Mouse (Mus musculus) G1E (cell line): ENCODE measurements at regions not wholly inside any gene's neighbourhood (a gene's known extent, or its start where the extent isn't known, plus 50 kb on each side); places are given as distances from the start of the nearest gene placed in this dataset.

Experiments
- ATAC-seq: 2 replicates; pipeline ENCODE4 v1.8.0; 2016; ENCODE audit warnings: mild to moderate bottlenecking; ENCODE audit not compliant: insufficient number of reproducible peaks, poor library complexity, low FRiP score, severe bottlenecking; ENCODE audit errors: extremely low read depth
- DNase-seq: peaks from one replicate; pipeline ENCODE4 v3.0.0; 2012; ENCODE audit warnings: low spot score
- H3K27me3 ChIP-seq: 2 replicates; pipeline ENCODE4 v1.6.1; 2012; ENCODE audit warnings: mild to moderate bottlenecking, low read length, inconsistent platforms; ENCODE audit not compliant: insufficient read depth
- H3K36me3 ChIP-seq: replicated peaks from 2 replicates; pipeline ENCODE3; 2012; ENCODE audit warnings: mild to moderate bottlenecking, inconsistent platforms
- H3K4me1 ChIP-seq: 2 replicates; pipeline ENCODE4 v1.6.1; 2012; ENCODE audit warnings: low read depth, low read length, inconsistent platforms, mixed read lengths; ENCODE audit not compliant: insufficient read depth
- H3K4me3 ChIP-seq: 2 replicates; pipeline ENCODE4 v1.5.1; 2012; ENCODE audit warnings: low read depth, mild to moderate bottlenecking, inconsistent platforms, low read length, moderate library complexity, mixed read lengths
- H3K9me3 ChIP-seq: replicated peaks from 2 replicates; pipeline ENCODE4 v1.6.1; 2012; ENCODE audit warnings: inconsistent platforms
- CTCF ChIP-seq: IDR thresholded peaks from 2 replicates; pipeline ENCODE4 v1.5.1; 2012; ENCODE audit warnings: low read depth, low read length, inconsistent platforms, mixed read lengths
- GATA1 ChIP-seq: IDR thresholded peaks from 2 replicates; pipeline ENCODE4 v1.6.1; 2012; ENCODE audit warnings: borderline replicate concordance, low read length, inconsistent platforms, mixed read lengths
- GATA2 ChIP-seq: IDR thresholded peaks from 2 replicates; pipeline ENCODE4 v1.6.1; 2012; ENCODE audit warnings: low read depth, low read length, inconsistent platforms, borderline replicate concordance
- POLR2AphosphoS5 ChIP-seq: IDR thresholded peaks from 2 replicates; pipeline ENCODE4 v1.6.1; 2012; ENCODE audit warnings: low read depth, low read length, inconsistent platforms; ENCODE audit not compliant: insufficient replicate concordance
- TAL1 ChIP-seq: conservative IDR thresholded peaks from 2 replicates; pipeline ENCODE4 v1.6.1; 2012; ENCODE audit warnings: low read depth, low read length, inconsistent platforms, mixed read lengths

DNA sequence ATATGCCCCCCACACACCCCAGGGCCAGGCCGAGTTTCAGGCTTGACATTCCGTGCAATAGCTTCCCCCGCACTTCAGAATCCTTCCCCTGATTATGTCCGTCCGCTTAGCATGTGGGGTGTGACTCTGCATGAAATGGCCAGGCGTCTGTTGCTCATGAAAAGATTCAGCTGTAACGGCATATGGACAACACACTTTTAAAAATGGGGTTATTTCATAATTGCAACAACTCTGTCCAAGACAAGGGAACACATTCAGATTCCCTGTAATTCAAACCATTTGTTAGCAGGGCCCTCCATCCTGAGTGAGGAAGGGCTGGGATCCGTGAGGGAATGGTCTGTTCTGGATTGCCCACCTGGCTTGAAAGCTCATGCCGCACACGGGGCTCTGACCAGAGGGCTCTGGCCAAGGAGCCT, 68.2 kb upstream of the Creb5 start:
- Histone ChIP-seq H3K27me3 (no peaks in the 10 kb centered on the region), H3K4me3 (no peak overlapping the region), H3K36me3 (no peaks in the 10 kb centered on the region), H3K4me1 (no peaks in the 10 kb centered on the region), H3K9me3 (peaks cover 45% of the 10 kb centered on the region)
- no peak for DNase-seq
- TF ChIP-seq GATA2, result no peak
- no peak for TF ChIP-seq CTCF
- no peak for TF ChIP-seq GATA1
- TF ChIP-seq POLR2AphosphoS5, result no peak
- no peak for TF ChIP-seq TAL1
- no peak for ATAC-seq

DNA sequence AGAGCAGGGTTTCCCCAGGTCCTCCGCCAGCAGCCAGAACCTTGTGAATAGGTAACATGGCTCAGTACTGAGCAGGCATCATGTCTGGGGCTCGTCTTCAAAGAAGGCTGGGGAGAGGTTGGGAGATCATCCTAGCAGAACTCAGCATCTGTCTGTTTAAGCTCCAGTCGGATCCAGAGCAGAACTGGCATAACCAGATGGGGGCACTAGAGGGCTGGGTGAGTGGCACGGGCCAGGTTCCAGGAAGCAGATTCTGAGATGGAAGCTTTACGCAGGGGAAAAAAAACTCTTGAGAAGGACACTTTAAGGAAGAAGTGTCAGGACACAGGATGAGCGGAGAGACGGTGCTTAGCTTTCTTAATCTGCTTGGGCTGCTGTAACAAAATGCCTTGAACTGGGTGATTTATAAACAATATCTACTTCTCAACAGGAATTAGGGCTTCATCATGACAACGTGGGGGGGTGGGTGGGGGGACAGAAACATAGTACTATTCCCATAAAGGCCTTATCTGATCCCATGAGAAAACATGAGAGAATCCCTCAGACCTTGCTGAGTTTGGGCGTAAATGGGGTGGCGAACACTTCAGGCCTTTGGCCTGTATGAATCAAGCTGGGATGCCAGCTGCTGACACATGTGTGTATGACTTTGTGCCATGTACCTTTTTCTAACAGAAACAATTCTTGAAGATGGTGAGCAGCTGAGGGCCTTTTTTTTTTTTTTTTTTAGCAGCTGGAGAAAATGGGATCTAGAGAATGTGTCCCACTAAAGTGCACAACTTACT, 69.6 kb upstream of the Creb5 start:
- peaks cover 46% of the 10 kb centered on the region for H3K9me3 ChIP-seq
- no peak overlapping the region for H3K4me3 ChIP-seq
- H3K27me3 ChIP-seq, result no peaks in the 10 kb centered on the region
- H3K36me3 ChIP-seq, result no peaks in the 10 kb centered on the region
- TF ChIP-seq GATA1 (no peak), GATA2 (no peak), POLR2AphosphoS5 (no peak), CTCF (no peak), TAL1 (no peak)
- no peak for DNase-seq
- ATAC-seq, result no peak
- H3K4me1 ChIP-seq, result no peaks in the 10 kb centered on the region

DNA sequence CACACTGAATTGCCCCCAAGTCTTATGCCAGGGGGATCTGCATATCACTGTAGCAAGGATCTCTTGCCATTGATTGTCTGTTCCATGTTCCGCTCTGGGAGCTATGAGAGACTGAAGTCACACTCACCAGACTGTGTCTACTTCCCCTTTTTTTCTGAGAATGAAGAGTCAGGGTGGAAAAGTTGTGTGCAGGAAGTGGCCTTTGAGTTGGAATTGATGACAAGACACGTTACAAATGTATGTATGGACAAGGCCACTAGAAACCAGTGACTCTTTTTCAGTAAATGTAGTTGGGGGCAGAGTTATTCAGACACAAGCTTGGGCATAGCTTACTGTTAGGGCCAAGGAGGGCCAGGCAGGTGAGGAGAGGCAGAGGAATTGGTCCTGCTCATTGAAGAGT, 70.4 kb upstream of the Creb5 start:
- H3K4me1 ChIP-seq, result no peaks in the 10 kb centered on the region
- ATAC-seq (no peak), DNase-seq (no peak)
- peaks cover 47% of the 10 kb centered on the region for H3K9me3 ChIP-seq
- H3K36me3 ChIP-seq, result no peaks in the 10 kb centered on the region
- TF ChIP-seq POLR2AphosphoS5 (no peak), GATA2 (no peak), TAL1 (no peak), CTCF (no peak), GATA1 (no peak)
- no peak overlapping the region for H3K4me3 ChIP-seq
- H3K27me3 ChIP-seq, result no peaks in the 10 kb centered on the region

DNA sequence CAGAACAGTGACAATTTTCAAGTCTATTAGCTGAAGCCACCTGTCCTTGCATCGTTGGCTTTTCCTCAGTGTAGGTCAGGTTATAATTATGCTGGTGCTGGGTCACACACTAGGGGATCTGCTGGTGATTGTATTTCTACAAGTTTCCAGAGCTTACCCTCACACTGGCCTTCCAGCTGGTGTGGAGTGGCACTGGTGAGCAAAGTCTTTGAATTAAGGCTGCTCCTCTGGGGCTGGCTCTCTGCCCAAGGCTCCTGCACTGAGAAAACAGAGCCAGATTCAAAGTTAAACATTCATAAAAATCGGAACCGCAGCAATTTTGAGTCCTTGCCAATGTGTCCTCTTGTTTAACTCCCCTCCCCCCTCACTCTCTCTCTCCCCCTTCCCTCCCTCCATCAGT, 75.7 kb upstream of the Creb5 start:
- Histone ChIP-seq H3K4me1 (no peaks in the 10 kb centered on the region), H3K9me3 (peaks cover 38% of the 10 kb centered on the region), H3K36me3 (no peaks in the 10 kb centered on the region), H3K27me3 (no peaks in the 10 kb centered on the region), H3K4me3 (no peak overlapping the region)
- ATAC-seq (no peak), DNase-seq (no peak)
- no peak for TF ChIP-seq POLR2AphosphoS5
- no peak for TF ChIP-seq TAL1
- TF ChIP-seq GATA1, result no peak
- TF ChIP-seq CTCF, result no peak
- TF ChIP-seq GATA2, result no peak

DNA sequence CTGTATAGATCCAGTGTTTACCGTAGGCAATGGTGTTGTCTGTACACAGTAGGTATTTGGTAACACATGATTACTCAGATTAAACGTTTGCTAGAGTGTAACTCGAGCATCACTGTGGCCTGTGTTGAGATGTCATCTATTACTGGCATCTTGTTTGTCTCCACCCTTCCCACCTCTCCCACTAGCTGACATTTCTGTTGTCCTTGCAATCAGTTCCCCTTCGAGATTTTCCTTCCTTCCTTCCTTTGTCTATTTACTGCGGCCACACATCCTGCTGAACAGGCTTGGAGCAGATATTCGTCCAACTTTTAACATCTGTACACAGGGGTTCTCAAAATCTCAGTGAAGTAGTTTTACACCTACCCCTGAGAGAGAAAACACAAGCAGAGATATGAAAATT, 77.7 kb upstream of the Creb5 start:
- Histone ChIP-seq H3K4me3 (no peak overlapping the region), H3K9me3 (peaks cover 38% of the 10 kb centered on the region), H3K36me3 (no peaks in the 10 kb centered on the region), H3K27me3 (no peaks in the 10 kb centered on the region), H3K4me1 (no peaks in the 10 kb centered on the region)
- ATAC-seq (no peak), DNase-seq (no peak)
- TF ChIP-seq TAL1 (no peak), GATA2 (no peak), GATA1 (no peak), POLR2AphosphoS5 (no peak), CTCF (no peak)

DNA sequence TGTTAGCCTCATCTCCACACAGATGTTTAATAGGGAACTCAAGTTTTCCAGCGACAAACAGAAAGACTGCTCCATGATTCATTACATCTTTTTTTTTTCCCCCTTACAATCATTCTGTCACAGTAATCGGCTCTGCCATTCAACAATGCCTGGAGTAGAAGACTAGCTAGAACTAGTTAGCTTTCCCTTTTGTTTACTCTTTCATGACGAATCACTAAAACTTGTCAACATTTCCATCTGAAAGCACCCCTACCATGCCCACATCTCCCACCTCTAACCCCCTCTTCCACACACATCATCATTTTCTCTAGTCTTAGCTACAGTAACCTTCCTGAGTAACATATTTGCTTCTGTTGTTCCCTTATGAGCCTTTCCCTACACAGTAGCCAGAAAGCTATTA, 78.6 kb upstream of the Creb5 start:
- TF ChIP-seq GATA2 (no peak), TAL1 (no peak), GATA1 (no peak), POLR2AphosphoS5 (no peak), CTCF (no peak)
- Histone ChIP-seq H3K9me3 (peaks cover 30% of the 10 kb centered on the region), H3K27me3 (no peaks in the 10 kb centered on the region), H3K4me1 (no peaks in the 10 kb centered on the region), H3K36me3 (no peaks in the 10 kb centered on the region), H3K4me3 (no peak overlapping the region)
- ATAC-seq (no peak), DNase-seq (no peak)
